ENCODE assay signal across 26 mouse cellular contexts in the genomic region with DNA sequence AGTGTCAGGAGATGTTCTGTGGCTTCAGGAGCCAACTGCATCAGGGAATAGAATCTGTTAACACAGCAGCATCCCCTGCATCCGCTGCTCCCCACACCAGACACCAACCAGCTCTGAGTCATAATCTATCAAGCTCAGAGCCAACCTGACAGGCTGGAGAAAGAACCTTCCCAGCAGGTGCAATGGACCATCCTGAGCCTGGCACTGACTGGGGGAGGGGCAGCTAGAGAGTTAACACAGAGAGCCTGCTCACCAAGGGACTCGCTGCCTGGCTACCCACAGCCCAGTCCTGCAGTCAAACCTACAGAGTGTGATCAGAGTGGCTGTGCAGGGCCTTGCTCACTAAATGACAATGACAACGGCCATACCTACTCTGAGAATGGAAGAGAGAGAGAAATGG.
DNase-seq lines count a peak whose midpoint lies in the region; ATAC-seq and TF ChIP-seq lines count a peak whose summit lies in the region.
"Had no signal": no experiment of that assay in that cellular context is flagged by ENCODE, and none has a peak within 500 bp of the region (broad histone marks: within the 10 kb centered on the region; RNA-seq: fewer than 3 reads in every experiment).

No protein-coding gene starts in this region.

- WGBS in kidney, embryonic 16.5 days: 69% methylated on average over 3 of the region's 3 CpGs
- 19% methylated on average over 3 of the region's 3 CpGs for WGBS in cerebellum, adult 2 months
- 94% methylated on average over 3 of the region's 3 CpGs for WGBS in thymus, adult 2 months

- H3K4me2 ChIP-seq in kidney, embryonic 16.5 days (replicated peaks; ENCODE audit: low read depth, low read length): no peak overlapping the region
- H3K4me2 ChIP-seq: embryonic facial prominence, embryonic 15.5 days; forebrain, embryonic 12.5 days; heart, embryonic 11.5 days; hindbrain, embryonic 15.5 days; limb, embryonic 13.5 days; liver, embryonic 11.5 days; lung, embryonic 15.5 days; midbrain, embryonic 12.5 days; neural tube, embryonic 13.5 days had no signal

- no peak overlapping the region for H3K27ac ChIP-seq in kidney, embryonic 16.5 days (ENCODE audit: low read length)
- no peak overlapping the region for H3K27ac ChIP-seq in cerebellum, adult 2 months (ENCODE audit: insufficient read depth, low read length)
- no peak overlapping the region for H3K27ac ChIP-seq in thymus, adult 2 months (ENCODE audit: control insufficient read depth, insufficient read depth, low read length)
- H3K27ac ChIP-seq: embryonic facial prominence, embryonic 10.5 days; embryonic facial prominence, embryonic 15.5 days; forebrain, embryonic 12.5 days; hindbrain, embryonic 15.5 days; kidney, postnatal 0 days; limb, embryonic 13.5 days; lung, embryonic 15.5 days; midbrain, embryonic 12.5 days; neural tube, embryonic 13.5 days had no signal

- no peak for TF ChIP-seq POLR2A in cerebellum, adult 2 months (IDR thresholded peaks at IDR 0.05; ENCODE audit: borderline replicate concordance, insufficient read depth, low read length)
- no peak for TF ChIP-seq POLR2A in thymus, adult 2 months (IDR thresholded peaks at IDR 0.05; ENCODE audit: control insufficient read depth, extremely low read depth, insufficient read depth, low read length, poor library complexity)

- no peaks in the 10 kb centered on the region for H3K9me3 ChIP-seq in kidney, embryonic 16.5 days (ENCODE audit: low read length)
- H3K9me3 ChIP-seq: embryonic facial prominence, embryonic 10.5 days; embryonic facial prominence, embryonic 15.5 days; forebrain, embryonic 12.5 days; hindbrain, embryonic 15.5 days; limb, embryonic 13.5 days; lung, embryonic 15.5 days; midbrain, embryonic 12.5 days; neural tube, embryonic 13.5 days had no signal

- H3K4me1 ChIP-seq in kidney, embryonic 16.5 days (ENCODE audit: insufficient read depth, low read length): no peaks in the 10 kb centered on the region
- peaks cover 6% of the 10 kb centered on the region for H3K4me1 ChIP-seq in cerebellum, adult 2 months (ENCODE audit: control insufficient read depth, insufficient read depth, low read length)
- peaks cover 16% of the 10 kb centered on the region for H3K4me1 ChIP-seq in thymus, adult 2 months (replicated peaks; ENCODE audit: control insufficient read depth, insufficient read depth, low read length)
- H3K4me1 ChIP-seq: embryonic facial prominence, embryonic 10.5 days; embryonic facial prominence, embryonic 15.5 days; forebrain, embryonic 12.5 days; hindbrain, embryonic 15.5 days; limb, embryonic 13.5 days; lung, embryonic 15.5 days; midbrain, embryonic 12.5 days; neural tube, embryonic 13.5 days had no signal

- ATAC-seq in cerebellum, adult (ENCODE audit: insufficient number of reproducible peaks, low FRiP score, low TSS enrichment): peak; percentile 81
- 0 out of 2 replicates have a peak, but pooled peaks have one; percentile 49 for ATAC-seq in kidney, embryonic 16.5 days (ENCODE audit: low FRiP score, low TSS enrichment)
- ATAC-seq: forebrain, postnatal 0 days; inflammation-experienced regulatory T-cells, adult 6 months had no signal

- no peak for TF ChIP-seq CTCF in cerebellum, adult 2 months (IDR thresholded peaks at IDR 0.05; ENCODE audit: borderline replicate concordance, insufficient read depth, low read depth, low read length)
- no peak for TF ChIP-seq CTCF in thymus, adult 2 months (IDR thresholded peaks at IDR 0.05; ENCODE audit: borderline replicate concordance, control insufficient read depth, extremely low read depth, insufficient read depth, low read length, poor library complexity)

- no peaks in the 10 kb centered on the region for H3K36me3 ChIP-seq in kidney, embryonic 16.5 days (ENCODE audit: insufficient read depth, low read length)
- no peaks in the 10 kb centered on the region for H3K36me3 ChIP-seq in thymus, adult 2 months (ENCODE audit: control insufficient read depth, insufficient read depth, low read length)
- H3K36me3 ChIP-seq: embryonic facial prominence, embryonic 10.5 days; embryonic facial prominence, embryonic 15.5 days; forebrain, embryonic 12.5 days; G1E; hindbrain, embryonic 15.5 days; limb, embryonic 13.5 days; lung, embryonic 15.5 days; midbrain, embryonic 12.5 days; neural tube, embryonic 13.5 days had no signal

- no peak overlapping the region for H3K9ac ChIP-seq in kidney, embryonic 16.5 days (replicated peaks; ENCODE audit: low read length)
- H3K9ac ChIP-seq: embryonic facial prominence, embryonic 15.5 days; forebrain, embryonic 12.5 days; forebrain, postnatal 0 days; hindbrain, embryonic 15.5 days; limb, embryonic 13.5 days; lung, embryonic 15.5 days; midbrain, embryonic 12.5 days; neural tube, embryonic 13.5 days had no signal

- no peaks in the 10 kb centered on the region for H3K27me3 ChIP-seq in kidney, embryonic 16.5 days (ENCODE audit: insufficient read depth, low read length)
- H3K27me3 ChIP-seq in cerebellum, adult 2 months (ENCODE audit: control insufficient read depth, insufficient read depth, low read length): no peaks in the 10 kb centered on the region
- H3K27me3 ChIP-seq in thymus, adult 2 months (ENCODE audit: control insufficient read depth, insufficient read depth, low read length): no peaks in the 10 kb centered on the region
- H3K27me3 ChIP-seq: embryonic facial prominence, embryonic 15.5 days; forebrain, embryonic 12.5 days; hindbrain, embryonic 15.5 days; limb, embryonic 13.5 days; lung, embryonic 15.5 days; midbrain, embryonic 12.5 days; neural tube, embryonic 13.5 days had no signal

- H3K4me3 ChIP-seq in kidney, embryonic 16.5 days (ENCODE audit: low read length): no peak overlapping the region
- no peak overlapping the region for H3K4me3 ChIP-seq in cerebellum, adult 2 months (replicated peaks; ENCODE audit: insufficient read depth, low read depth, low read length)
- H3K4me3 ChIP-seq in thymus, adult 2 months (ENCODE audit: control insufficient read depth, insufficient read depth, low read length): no peak overlapping the region
- H3K4me3 ChIP-seq: embryonic facial prominence, embryonic 10.5 days; embryonic facial prominence, embryonic 15.5 days; forebrain, embryonic 12.5 days; hindbrain, embryonic 15.5 days; limb, embryonic 13.5 days; lung, embryonic 15.5 days; midbrain, embryonic 12.5 days; neural tube, embryonic 13.5 days had no signal

- no peak for DNase-seq in cerebellum, adult 11 months
- no peak for DNase-seq in kidney, adult 18-20 months
- peak; percentile 40 to 78 for DNase-seq in cerebellum, adult 2 months
- DNase-seq in cerebellum, postnatal 25 days: peak; percentile 63 to 82
- DNase-seq in adrenal gland, adult 18-20 months (ENCODE audit: low spot score in 2 of 2): no peak
- DNase-seq in thymus, adult 2 months: no peak
- DNase-seq: adrenal gland, postnatal 14 days; forebrain, postnatal 0 days; gastrocnemius, postnatal 14 days; kidney, adult 11 months; right cerebral cortex, postnatal 4 days had no signal

Comparison
In these comparisons a context has a peak if more than half of its experiments do, and no peak if none do; other contexts are left out.
1. DNase-seq: peak in cerebellum, adult 2 months (2 of 2) and cerebellum, postnatal 25 days (2 of 2); none in cerebellum, adult 11 months (single experiment), kidney, adult 18-20 months (single experiment), adrenal gland, adult 18-20 months (0 of 2) and thymus, adult 2 months (single experiment).